Mouse (Mus musculus): ENCODE data around the gene Tmcc1.

DNA sequence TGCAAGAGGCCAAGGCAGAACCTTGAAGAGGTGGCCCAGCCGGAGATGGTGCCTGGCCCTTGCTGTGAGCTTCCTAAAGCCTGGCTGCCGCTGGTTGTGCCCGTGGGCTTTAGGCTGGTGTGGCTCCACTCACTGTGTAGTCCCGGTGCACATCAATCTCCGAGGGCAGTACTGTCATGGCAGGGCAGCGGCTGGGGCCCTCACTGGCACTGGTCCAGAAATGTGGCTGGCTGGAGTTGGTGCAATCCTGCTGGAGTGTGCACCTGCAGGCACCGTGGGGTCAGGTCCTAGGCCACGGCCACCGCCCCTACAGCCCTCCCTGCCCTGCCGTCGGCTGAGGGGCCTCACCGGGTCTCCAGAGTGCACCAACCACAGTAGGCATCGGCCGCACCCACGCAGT lies 215.5 kb downstream of the Tmcc1 start:
- TF ChIP-seq POLR2A (IDR thresholded peaks at IDR 0.05; ENCODE audit: insufficient read depth, low read depth, low read length) = no peak
- no peak for TF ChIP-seq CTCF (IDR thresholded peaks at IDR 0.05; ENCODE audit: insufficient read depth, low read depth, low read length)
